Mouse (Mus musculus) left cerebral cortex, adult 8-10 months (tissue): ENCODE results near the gene Ifi207. TPM values are rescaled to one million over a fixed set of nuclear protein-coding genes. Genes with fewer than 3 reads are reported as not detected.
"Not testable (repeated sequence)": the region's sequence is repeated elsewhere in the genome, so short reads cannot be mapped to it uniquely, and the experiment has no call there.

Source experiments
- DNase-seq, 2 experiments: peaks; one replicate each; pipeline ENCODE4 v3.0.0; 2022; ENCODE audit warnings: low spot score in 2 of 2
- total RNA-seq, 4 experiments: library from RNA; stranded (reverse); gene quantifications; 2 replicates each; pipeline ENCODE4 v1.2.4; 2022

The Ifi207 gene
- under 1 TPM; 0.13 to 0.65 (median 0.36) TPM for total RNA-seq

DNA sequence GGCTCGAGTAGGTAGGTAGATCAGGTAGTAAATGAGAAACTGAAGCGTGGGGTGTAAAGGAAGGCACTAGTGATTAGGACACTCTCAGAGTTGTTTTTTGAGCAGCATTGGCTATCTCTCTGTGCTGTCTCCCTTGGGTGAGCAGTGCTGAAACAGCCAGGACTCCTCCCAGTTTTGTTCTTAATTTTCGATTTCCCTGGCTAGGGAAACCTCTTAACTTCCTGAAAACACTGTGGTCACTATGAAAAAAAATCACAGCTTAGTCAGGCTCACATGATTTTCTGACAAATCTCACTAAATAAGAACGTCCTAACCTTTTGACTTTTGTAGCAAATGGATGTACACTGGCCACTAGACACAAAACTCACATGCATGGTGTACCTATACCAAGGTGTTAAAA, at the start of gene Ifi207:
Ifi207 (minus strand) TSS at position 92 of the 400 bp plus-strand sequence.
- no peak for DNase-seq

DNA sequence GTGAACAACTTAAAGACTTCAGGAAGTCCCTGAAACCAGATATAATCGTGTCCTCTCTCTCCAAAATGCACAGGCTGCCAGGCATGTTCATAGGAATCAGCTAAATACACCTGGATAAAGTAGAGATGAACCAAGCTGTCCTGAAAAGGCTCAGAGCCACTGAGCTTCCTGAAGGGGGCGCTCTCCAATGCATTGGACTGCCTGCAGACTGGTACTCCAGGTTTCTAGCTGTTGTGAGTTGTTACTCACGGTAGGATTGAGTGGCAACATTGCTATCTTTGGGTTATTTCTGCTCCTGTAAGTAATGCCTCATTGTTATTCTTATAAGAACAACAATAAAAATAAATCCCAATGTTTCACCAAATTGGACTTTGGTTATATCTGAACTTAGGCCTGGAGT, 31.9 kb upstream of the Ifi207 start:
- not testable (repeated sequence) for DNase-seq

DNA sequence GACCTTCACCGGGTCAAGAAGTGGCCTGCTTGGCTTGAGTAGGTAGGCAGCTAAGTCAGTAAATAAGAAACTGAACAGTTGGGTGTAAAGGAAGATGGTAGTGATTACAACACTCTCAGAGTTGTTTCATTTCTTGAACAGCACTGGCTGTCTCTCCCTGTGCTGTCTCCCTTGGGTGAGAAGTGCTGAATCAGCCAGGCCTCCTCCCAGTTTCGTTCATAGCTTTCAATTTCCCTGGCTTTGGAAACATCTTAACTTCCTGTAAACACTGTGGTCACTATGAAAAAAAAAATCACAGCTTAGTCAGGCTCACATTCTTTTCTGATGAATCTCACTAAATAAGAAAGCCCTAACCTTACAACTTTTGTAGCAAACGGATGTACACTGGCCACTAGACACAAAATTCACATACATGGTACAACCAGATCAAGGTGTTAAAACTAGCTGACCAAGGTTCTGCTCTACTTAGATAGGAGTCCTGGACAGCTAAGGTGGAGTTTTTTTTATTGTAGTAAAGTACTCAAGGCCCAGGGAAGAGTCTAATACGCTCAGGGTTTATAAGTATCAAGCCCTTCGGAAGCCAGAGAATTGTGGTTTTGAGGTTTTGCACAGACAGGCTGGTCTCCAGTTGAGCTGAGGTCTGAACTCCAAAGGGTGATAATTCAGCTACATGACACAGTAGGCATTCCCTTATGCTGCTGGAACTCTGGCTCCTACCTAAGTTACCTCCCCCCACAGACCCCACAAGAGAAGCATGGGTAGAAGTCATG, 25.5 kb upstream of the Ifi207 start, which contains the start of gene Ifi204:
Ifi204 (minus strand) TSS at position 96 of the 770 bp plus-strand sequence.
- not testable (repeated sequence) for DNase-seq

DNA sequence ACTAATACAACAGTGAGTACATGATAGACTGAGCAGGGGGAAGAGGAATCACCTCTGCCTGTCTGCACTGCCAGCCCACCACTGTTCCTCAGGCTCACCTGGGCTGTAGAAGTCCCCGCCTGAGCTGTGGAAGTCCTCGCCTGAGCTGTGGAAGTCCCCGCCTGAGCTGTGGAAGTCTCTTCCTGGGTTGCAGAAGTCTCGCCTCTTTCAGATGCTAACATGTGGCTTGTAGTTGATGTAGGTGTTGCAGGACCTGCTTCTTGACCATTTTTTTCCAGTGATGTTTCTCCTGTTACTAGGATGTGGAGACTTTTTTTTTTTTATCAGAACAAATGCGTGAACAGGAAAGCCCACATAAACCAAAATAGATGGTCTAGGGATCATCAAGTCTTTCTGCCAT, 18.5 kb upstream of the Ifi207 start:
- not testable (repeated sequence) for DNase-seq

DNA sequence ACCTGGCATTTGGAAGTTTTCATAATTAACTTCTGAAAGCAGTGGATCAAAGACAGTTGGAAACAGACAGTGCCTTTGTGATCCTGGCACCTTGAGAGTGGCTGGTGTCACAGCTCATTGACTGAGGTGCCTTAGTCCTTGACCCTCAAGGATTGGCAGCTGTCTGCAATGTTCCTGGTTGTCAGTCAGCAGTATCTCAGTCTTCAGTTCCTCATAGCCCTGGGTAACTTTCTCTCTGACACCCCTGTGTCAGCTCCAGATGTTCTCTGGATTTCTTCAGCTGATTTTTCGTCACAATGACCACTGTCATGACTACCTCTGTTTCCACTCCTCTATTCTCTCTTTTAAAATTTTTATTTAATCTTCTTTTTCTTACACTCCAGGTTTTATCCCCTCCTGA, 715 bp upstream of the Ifi207 start:
- DNase-seq = no peak

DNA sequence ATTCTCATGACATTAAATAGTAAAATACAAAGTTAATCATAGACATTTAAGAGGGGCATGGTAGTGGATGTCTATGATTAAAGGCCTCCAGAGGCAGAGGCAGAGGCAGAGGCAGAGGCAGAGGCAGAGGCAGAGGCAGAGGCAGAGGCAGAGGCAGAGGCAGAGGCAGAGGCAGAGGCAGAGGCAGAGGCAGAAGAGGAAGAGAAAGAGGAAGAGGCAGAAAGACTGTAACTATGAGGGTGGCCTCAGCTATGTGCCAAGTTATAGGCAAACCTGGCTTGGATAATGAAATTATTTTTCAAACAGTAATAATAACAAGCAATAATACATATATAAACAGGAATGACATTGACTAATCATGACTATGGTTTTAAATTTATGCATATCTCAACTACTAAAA, 1.0 kb downstream of the Ifi207 start:
- DNase-seq = no peak

DNA sequence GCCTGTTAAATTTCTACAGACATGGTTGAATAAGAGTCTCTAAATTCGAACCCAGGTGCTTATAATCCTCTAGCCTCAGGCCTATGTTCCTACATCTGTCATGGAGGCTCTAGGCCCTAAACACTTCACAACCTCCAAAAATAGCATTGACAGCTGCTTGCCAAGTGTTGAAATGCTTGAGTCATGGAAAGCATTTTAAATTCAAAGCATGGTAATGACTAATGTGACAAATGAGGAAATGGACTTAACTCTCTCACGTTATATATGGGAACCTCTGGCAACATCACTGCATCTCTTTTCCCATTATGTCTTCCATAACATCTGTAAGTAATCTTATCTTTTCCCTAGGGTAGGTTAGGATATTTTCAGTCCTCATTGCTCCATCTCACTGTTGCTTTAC, 4.6 kb downstream of the Ifi207 start:
- DNase-seq = no peak

DNA sequence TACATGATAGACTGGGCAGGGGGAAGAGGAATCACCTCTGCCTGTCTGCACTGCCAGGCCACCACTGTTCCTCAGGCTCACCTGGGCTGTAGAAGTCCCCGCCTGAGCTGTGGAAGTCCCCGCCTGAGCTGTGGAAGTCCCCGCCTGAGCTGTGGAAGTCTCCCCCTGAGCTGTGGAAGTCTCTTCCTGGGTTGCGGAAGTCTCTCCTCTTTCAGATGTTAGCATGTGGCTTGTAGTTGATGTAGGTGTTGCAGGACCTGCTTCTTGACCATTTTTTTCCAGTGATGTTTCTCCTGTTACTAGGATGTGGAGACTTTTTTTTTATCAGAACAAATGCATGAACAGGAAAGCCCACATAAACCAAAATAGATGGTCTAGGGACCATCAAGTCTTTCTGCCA, 6.5 kb downstream of the Ifi207 start:
- not testable (repeated sequence) for DNase-seq

DNA sequence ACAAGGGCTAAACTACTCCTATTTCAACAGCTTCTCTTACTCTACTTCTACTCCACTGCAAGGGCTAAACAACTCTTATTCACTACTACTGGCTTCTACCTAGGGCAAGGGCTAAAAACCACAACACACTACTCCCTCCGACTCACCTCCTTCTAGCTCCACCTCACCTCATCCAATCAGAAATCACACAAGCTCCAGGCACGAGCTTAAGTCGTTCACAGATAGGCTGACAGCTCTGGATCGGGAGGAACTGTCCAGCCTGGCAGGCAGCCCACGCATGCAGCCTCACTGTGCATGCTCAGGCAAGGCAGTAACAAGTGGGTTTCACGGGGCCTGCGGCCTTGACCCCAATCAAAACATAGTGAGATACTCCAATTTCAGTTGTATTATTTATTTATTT, 8.3 kb downstream of the Ifi207 start:
- no peak for DNase-seq

DNA sequence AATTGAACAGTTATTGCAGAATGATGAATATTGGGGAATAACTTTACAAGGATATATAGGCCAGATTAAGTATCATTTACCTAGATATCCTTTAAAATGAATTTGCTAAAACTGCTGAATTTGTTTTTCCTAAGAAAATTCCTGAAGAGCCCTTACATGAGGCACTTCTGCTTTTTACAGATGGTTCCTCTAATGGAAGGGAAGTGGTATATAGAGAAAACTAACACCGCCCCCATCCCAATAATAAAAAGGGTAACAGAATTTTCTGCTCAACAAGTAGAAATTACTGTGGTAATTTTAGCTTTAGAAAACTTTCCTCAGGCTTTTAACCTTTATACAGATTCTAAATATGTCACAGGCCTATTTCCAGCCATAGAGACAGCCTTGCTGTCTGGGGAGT, 47.3 kb downstream of the Ifi207 start:
- no peak for DNase-seq

DNA sequence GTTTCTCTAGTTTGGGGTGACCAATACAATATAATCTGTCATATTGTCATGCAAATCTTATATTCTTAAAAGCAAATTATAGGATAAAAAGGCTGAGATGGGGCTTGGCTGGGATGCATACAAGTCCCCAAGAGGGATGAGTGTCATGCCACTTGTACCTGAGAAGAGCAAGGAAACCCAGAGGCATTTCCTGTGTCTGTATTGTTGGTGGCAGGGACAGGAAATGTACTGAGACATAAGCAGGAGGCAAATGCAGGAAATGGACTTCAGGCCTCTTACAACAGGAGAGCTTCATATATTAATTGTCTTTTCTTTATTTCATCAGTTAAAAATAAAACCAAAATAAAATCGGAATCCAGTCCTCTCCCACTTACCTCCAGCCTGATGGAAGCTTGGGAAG, 62.9 kb downstream of the Ifi207 start:
- DNase-seq = not testable (repeated sequence)

DNA sequence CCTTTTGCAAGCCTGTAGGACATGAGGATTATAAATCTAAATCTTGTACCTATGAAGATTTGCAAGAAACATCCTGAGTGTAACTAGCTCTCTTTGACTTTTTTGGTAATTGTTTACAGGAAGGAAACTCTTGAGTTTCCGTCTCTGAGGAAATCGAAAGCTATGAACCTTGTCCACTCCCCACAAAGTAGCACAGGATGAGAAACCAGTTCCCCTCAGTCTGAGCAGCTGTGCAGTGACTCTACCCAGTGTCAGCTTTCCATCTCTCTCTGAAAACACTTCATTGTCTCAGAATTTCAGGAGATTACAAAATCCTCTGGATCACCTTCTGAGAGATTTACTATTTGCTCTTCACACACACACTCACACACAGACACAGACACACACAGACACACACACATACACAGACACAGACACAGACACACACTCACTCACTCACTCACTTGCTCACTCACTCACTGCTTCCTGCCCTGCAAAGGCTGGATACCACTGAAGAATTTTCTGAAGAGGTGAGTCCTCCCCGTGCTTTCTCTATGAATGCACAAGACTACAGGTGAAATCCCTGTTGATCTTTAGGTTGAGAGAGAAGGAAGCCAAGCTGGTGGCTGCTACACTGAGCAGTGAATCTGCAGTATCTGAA, 68.0 kb downstream of the Ifi207 start, which contains the start of gene Ifi208:
Ifi208 (plus strand) TSS at position 218 of the 640 bp plus-strand sequence.
- not testable (repeated sequence) for DNase-seq

Other genes with a start within 250 kb of the Ifi207 start
- gene Ifi214, start 205.8 kb downstream of the Ifi207 start, total RNA-seq = not detected
- gene Ifi213, start 142.5 kb downstream of the Ifi207 start, total RNA-seq = under 1 TPM in 3 of 4 experiments, not detected in 1; 0.11 to 0.59 (median 0.16) TPM
- gene Ifi209, start 110.8 kb downstream of the Ifi207 start, total RNA-seq = under 1 TPM in 3 of 4 experiments, not detected in 1; 0.21 to 0.56 (median 0.37) TPM
- not detected for gene Ifi208, start 68.1 kb downstream of the Ifi207 start, total RNA-seq
- 1 to 10 TPM in 1 of 4 experiments, under 1 TPM in 3; 0.30 to 1.1 (median 0.61) TPM for gene Ifi204, start 25.2 kb upstream of the Ifi207 start, total RNA-seq
- gene Ifi211, start 171.3 kb upstream of the Ifi207 start, total RNA-seq = under 1 TPM in 2 of 4 experiments, not detected in 2; 0.26 to 0.55 TPM
- 1 to 10 TPM; 1.1 to 1.6 (median 1.3) TPM for gene Mndal, start 200.7 kb upstream of the Ifi207 start, total RNA-seq
- gene Ifi203, start 200.9 kb upstream of the Ifi207 start, total RNA-seq = under 1 TPM; 0.65 to 0.87 (median 0.69) TPM
- not detected for gene Ifi202b, start 241.0 kb upstream of the Ifi207 start, total RNA-seq